Mouse (Mus musculus): Measurements from ENCODE around the gene Evc. TPM values are rescaled to one million over a fixed set of nuclear protein-coding genes. Genes with fewer than 3 reads are reported as not detected.

Evc gene
- polyA plus RNA-seq, 1 experiment from 2014 or later, result 4.0 TPM

- H3K4me1 ChIP-seq (ENCODE audit: control insufficient read depth, insufficient read depth, low read length), result no peaks in the 10 kb centered on the region
- no peak overlapping the region for H3K4me3 ChIP-seq (replicated peaks; ENCODE audit: low read depth, low read length)
- no peak overlapping the region for H3K27ac ChIP-seq (replicated peaks; ENCODE audit: low read depth, low read length)
- ATAC-seq (ENCODE audit: low FRiP score, low TSS enrichment) (0 out of 2 replicates have a peak, but pooled peaks have one; percentile 49), DNase-seq (peak; percentile 87)
- peaks cover 85% of the 10 kb centered on the region for H3K36me3 ChIP-seq (ENCODE audit: control insufficient read depth, insufficient read depth, low read length)
- H3K9me3 ChIP-seq (ENCODE audit: control insufficient read depth, low read length), result no peaks in the 10 kb centered on the region
- H3K4me2 ChIP-seq (ENCODE audit: low read length), result no peak overlapping the region
- 19% methylated on average over 3 of the region's 3 CpGs for WGBS
- no peaks in the 10 kb centered on the region for H3K27me3 ChIP-seq (ENCODE audit: control insufficient read depth, insufficient read depth, low read length)
- no peak overlapping the region for H3K9ac ChIP-seq (replicated peaks; ENCODE audit: low read length)
These were observed 47.5 kb downstream of the Evc start for GRCm38 (mm10) chr5:37289236-37289635.

GRCm38 (mm10) chr5:37288374-37288773 lies 48.3 kb downstream of the Evc start:
- H3K27ac ChIP-seq (replicated peaks; ENCODE audit: low read depth, low read length), result no peak overlapping the region

GRCm38 (mm10) chr5:37281021-37281420 lies 55.7 kb downstream of the Evc start:
- Histone ChIP-seq H3K4me2 (ENCODE audit: low read length) (no peak overlapping the region), H3K4me3 (replicated peaks; ENCODE audit: low read depth, low read length) (no peak overlapping the region), H3K27me3 (ENCODE audit: control insufficient read depth, insufficient read depth, low read length) (no peaks in the 10 kb centered on the region), H3K36me3 (ENCODE audit: control insufficient read depth, insufficient read depth, low read length) (peaks cover 96% of the 10 kb centered on the region), H3K27ac (replicated peaks; ENCODE audit: low read depth, low read length) (no peak overlapping the region), H3K4me1 (ENCODE audit: control insufficient read depth, insufficient read depth, low read length) (no peaks in the 10 kb centered on the region), H3K9me3 (ENCODE audit: control insufficient read depth, low read length) (no peaks in the 10 kb centered on the region), H3K9ac (replicated peaks; ENCODE audit: low read length) (no peak overlapping the region)
- WGBS, result 94% methylated on average over 11 of the region's 11 CpGs
- no peak for DNase-seq
- no peak for ATAC-seq (ENCODE audit: low FRiP score, low TSS enrichment)

More at GRCm38 (mm10) chr5:37288374-37288773, 48.3 kb downstream of the Evc start:
- no peaks in the 10 kb centered on the region for H3K4me1 ChIP-seq (ENCODE audit: control insufficient read depth, insufficient read depth, low read length)
- ATAC-seq (ENCODE audit: low FRiP score, low TSS enrichment) (no peak), DNase-seq (peak; percentile 76)
- H3K4me2 ChIP-seq (ENCODE audit: low read length), result no peak overlapping the region
- no peaks in the 10 kb centered on the region for H3K9me3 ChIP-seq (ENCODE audit: control insufficient read depth, low read length)
- WGBS, result 85% methylated on average over 3 of the region's 3 CpGs
- H3K27me3 ChIP-seq (ENCODE audit: control insufficient read depth, insufficient read depth, low read length), result no peaks in the 10 kb centered on the region
- no peak overlapping the region for H3K9ac ChIP-seq (replicated peaks; ENCODE audit: low read length)
- H3K36me3 ChIP-seq (ENCODE audit: control insufficient read depth, insufficient read depth, low read length), result peaks cover 93% of the 10 kb centered on the region
- no peak overlapping the region for H3K4me3 ChIP-seq (replicated peaks; ENCODE audit: low read depth, low read length)

- Histone ChIP-seq H3K4me1 (ENCODE audit: control insufficient read depth, insufficient read depth, low read length) (peaks cover 19% of the 10 kb centered on the region; the same call in 1 of the 2 replicates), H3K27me3 (ENCODE audit: control insufficient read depth, insufficient read depth, low read length) (no peaks in the 10 kb centered on the region), H3K9ac (replicated peaks; ENCODE audit: low read length) (no peak overlapping the region), H3K9me3 (ENCODE audit: control insufficient read depth, low read length) (no peaks in the 10 kb centered on the region), H3K4me3 (replicated peaks; ENCODE audit: low read depth, low read length) (no peak overlapping the region), H3K27ac (replicated peaks; ENCODE audit: low read depth, low read length) (no peak overlapping the region), H3K4me2 (ENCODE audit: low read length) (no peak overlapping the region), H3K36me3 (ENCODE audit: control insufficient read depth, insufficient read depth, low read length) (peaks cover 42% of the 10 kb centered on the region)
- DNase-seq (peak; percentile 21), ATAC-seq (ENCODE audit: low FRiP score, low TSS enrichment) (no peak)
- 72% methylated on average over 6 of the region's 6 CpGs for WGBS
These were observed 72.9 kb downstream of the Evc start for GRCm38 (mm10) chr5:37263816-37264215.

GRCm38 (mm10) chr5:37261734-37262133 lies 75.0 kb downstream of the Evc start:
- no peak overlapping the region for H3K9ac ChIP-seq (replicated peaks; ENCODE audit: low read length)
- H3K9me3 ChIP-seq (ENCODE audit: control insufficient read depth, low read length), result no peaks in the 10 kb centered on the region
- no peak overlapping the region for H3K4me3 ChIP-seq (replicated peaks; ENCODE audit: low read depth, low read length)
- peak; percentile 33 for DNase-seq
- no peaks in the 10 kb centered on the region for H3K27me3 ChIP-seq (ENCODE audit: control insufficient read depth, insufficient read depth, low read length)
- ATAC-seq (ENCODE audit: low FRiP score, low TSS enrichment), result 0 out of 2 replicates have a peak, but pooled peaks have one; percentile 21
- WGBS, result 52% methylated on average over 5 of the region's 5 CpGs
- H3K36me3 ChIP-seq (ENCODE audit: control insufficient read depth, insufficient read depth, low read length), result peaks cover 22% of the 10 kb centered on the region
- peaks cover 32% of the 10 kb centered on the region for H3K4me1 ChIP-seq (ENCODE audit: control insufficient read depth, insufficient read depth, low read length)
- H3K27ac ChIP-seq (replicated peaks; ENCODE audit: low read depth, low read length), result no peak overlapping the region; the same call in 1 of the 2 replicates
- H3K4me2 ChIP-seq (ENCODE audit: low read length), result no peak overlapping the region

- H3K9me3 ChIP-seq (ENCODE audit: control insufficient read depth, low read length), result no peaks in the 10 kb centered on the region
- no peaks in the 10 kb centered on the region for H3K27me3 ChIP-seq (ENCODE audit: control insufficient read depth, insufficient read depth, low read length)
- peaks cover 10% of the 10 kb centered on the region; the same call in 1 of the 2 replicates for H3K36me3 ChIP-seq (ENCODE audit: control insufficient read depth, insufficient read depth, low read length)
- peaks cover 42% of the 10 kb centered on the region for H3K4me1 ChIP-seq (ENCODE audit: control insufficient read depth, insufficient read depth, low read length)
- WGBS, result 67% methylated on average over 5 of the region's 5 CpGs
- H3K27ac ChIP-seq (replicated peaks; ENCODE audit: low read depth, low read length), result no peak overlapping the region
- H3K4me2 ChIP-seq (ENCODE audit: low read length), result no peak overlapping the region
- DNase-seq, result peak; percentile 16
- no peak overlapping the region for H3K9ac ChIP-seq (replicated peaks; ENCODE audit: low read length)
- H3K4me3 ChIP-seq (replicated peaks; ENCODE audit: low read depth, low read length), result no peak overlapping the region
- ATAC-seq (ENCODE audit: low FRiP score, low TSS enrichment), result no peak
These were observed 79.5 kb downstream of the Evc start for GRCm38 (mm10) chr5:37257243-37257642.

- Histone ChIP-seq H3K4me1 (ENCODE audit: control insufficient read depth, insufficient read depth, low read length) (peaks cover 40% of the 10 kb centered on the region), H3K27me3 (ENCODE audit: control insufficient read depth, insufficient read depth, low read length) (no peaks in the 10 kb centered on the region), H3K9ac (replicated peaks; ENCODE audit: low read length) (no peak overlapping the region), H3K4me3 (replicated peaks; ENCODE audit: low read depth, low read length) (no peak overlapping the region), H3K4me2 (ENCODE audit: low read length) (no peak overlapping the region), H3K9me3 (ENCODE audit: control insufficient read depth, low read length) (no peaks in the 10 kb centered on the region), H3K36me3 (ENCODE audit: control insufficient read depth, insufficient read depth, low read length) (peaks cover 12% of the 10 kb centered on the region; the same call in 1 of the 2 replicates), H3K27ac (replicated peaks; ENCODE audit: low read depth, low read length) (no peak overlapping the region)
- DNase-seq (no peak), ATAC-seq (ENCODE audit: low FRiP score, low TSS enrichment) (no peak)
- 76% methylated on average over 7 of the region's 7 CpGs for WGBS
These were observed 79.9 kb downstream of the Evc start for GRCm38 (mm10) chr5:37256823-37257222.

- ATAC-seq (ENCODE audit: low FRiP score, low TSS enrichment) (no peak), DNase-seq (no peak)
- Histone ChIP-seq H3K36me3 (ENCODE audit: control insufficient read depth, insufficient read depth, low read length) (peaks cover 12% of the 10 kb centered on the region; the same call in 1 of the 2 replicates), H3K27ac (replicated peaks; ENCODE audit: low read depth, low read length) (no peak overlapping the region), H3K4me3 (replicated peaks; ENCODE audit: low read depth, low read length) (no peak overlapping the region), H3K9me3 (ENCODE audit: control insufficient read depth, low read length) (no peaks in the 10 kb centered on the region), H3K4me1 (ENCODE audit: control insufficient read depth, insufficient read depth, low read length) (peaks cover 52% of the 10 kb centered on the region), H3K9ac (replicated peaks; ENCODE audit: low read length) (no peak overlapping the region), H3K4me2 (ENCODE audit: low read length) (no peak overlapping the region), H3K27me3 (ENCODE audit: control insufficient read depth, insufficient read depth, low read length) (no peaks in the 10 kb centered on the region)
- 78% methylated on average over 4 of the region's 4 CpGs for WGBS
These were observed 82.2 kb downstream of the Evc start for GRCm38 (mm10) chr5:37254523-37254922.

GRCm38 (mm10) chr5:37252101-37252804 lies 84.4 kb downstream of the Evc start:
- Histone ChIP-seq H3K4me3 (replicated peaks; ENCODE audit: low read depth, low read length) (no peak overlapping the region), H3K4me2 (ENCODE audit: low read length) (no peak overlapping the region), H3K9me3 (ENCODE audit: control insufficient read depth, low read length) (no peaks in the 10 kb centered on the region), H3K9ac (replicated peaks; ENCODE audit: low read length) (no peak overlapping the region), H3K4me1 (ENCODE audit: control insufficient read depth, insufficient read depth, low read length) (peaks cover 61% of the 10 kb centered on the region), H3K27me3 (ENCODE audit: control insufficient read depth, insufficient read depth, low read length) (no peaks in the 10 kb centered on the region), H3K27ac (replicated peaks; ENCODE audit: low read depth, low read length) (no peak overlapping the region), H3K36me3 (ENCODE audit: control insufficient read depth, insufficient read depth, low read length) (peaks cover 12% of the 10 kb centered on the region; the same call in 1 of the 2 replicates)
- ATAC-seq (ENCODE audit: low FRiP score, low TSS enrichment), result no peak
- DNase-seq, result no peak
- WGBS, result 84% methylated on average over 9 of the region's 9 CpGs

All from midbrain, embryonic 14.5 days (tissue).